Mouse (Mus musculus): ENCODE results near the gene Clcn2. TPM values are rescaled to one million over a fixed set of nuclear protein-coding genes. Genes with fewer than 3 reads are reported as not detected.

Gene Clcn2
- polyA plus RNA-seq, 1 experiment = 4.4 TPM

DNA sequence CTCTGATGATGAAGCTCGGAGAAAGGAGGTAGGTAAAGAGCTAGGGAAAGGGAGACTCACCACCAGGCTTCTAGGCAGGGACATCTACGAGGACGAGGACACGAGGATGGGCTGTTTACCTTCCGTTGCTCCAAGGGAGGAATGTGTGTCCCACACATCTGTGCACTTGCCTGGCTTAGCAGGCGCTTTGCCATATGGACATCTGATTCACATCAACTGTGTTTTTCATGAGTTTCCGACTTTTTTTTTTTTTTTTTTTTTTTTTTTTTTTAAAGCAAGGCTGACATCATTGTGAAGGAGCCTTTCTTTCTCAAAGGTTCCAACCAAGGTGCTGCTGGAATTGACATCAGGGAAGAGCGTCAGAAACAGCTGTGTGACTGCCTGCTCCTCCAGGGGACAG lies 33.0 kb upstream of the Clcn2 start:
- Histone ChIP-seq H3K79me2 (ENCODE audit: control insufficient read depth, insufficient read depth) (no peaks in the 10 kb centered on the region), H3ac (ENCODE audit: control insufficient read depth, insufficient read length) (no peak overlapping the region), H3K4me3 (no peak overlapping the region), H3K27me3 (ENCODE audit: control insufficient read depth, insufficient read depth, insufficient read length) (peaks cover 7% of the 10 kb centered on the region), H3K36me3 (ENCODE audit: control insufficient read depth, insufficient read depth) (no peaks in the 10 kb centered on the region), H3K4me2 (ENCODE audit: low read depth) (no peak overlapping the region)
- TF ChIP-seq MAX (IDR thresholded peaks at IDR 0.05; ENCODE audit: low read depth) = no peak
- TF ChIP-seq POLR2AphosphoS2 (IDR thresholded peaks at IDR 0.05; ENCODE audit: insufficient read length, low read depth) = no peak
- no peak for TF ChIP-seq SRF (IDR thresholded peaks at IDR 0.05; ENCODE audit: control insufficient read depth, insufficient read length, low read depth)
- TF ChIP-seq E2F4 (IDR thresholded peaks at IDR 0.05; ENCODE audit: insufficient read depth) = no peak
- TF ChIP-seq MYOD1 (IDR thresholded peaks at IDR 0.05; ENCODE audit: control insufficient read depth in 1 of 3, insufficient read length in 2 of 3, low read depth in 2 of 3) = no peak
- TF ChIP-seq CEBPB (IDR thresholded peaks at IDR 0.05; ENCODE audit: insufficient read depth, poor library complexity, severe bottlenecking) = no peak
- no peak for TF ChIP-seq REST (IDR thresholded peaks at IDR 0.05; ENCODE audit: insufficient read depth, insufficient read length)
- TF ChIP-seq POLR2A (IDR thresholded peaks at IDR 0.05; ENCODE audit: insufficient read length, low read depth) = no peak
- no peak for TF ChIP-seq MYOG (IDR thresholded peaks at IDR 0.05; ENCODE audit: control insufficient read depth in 1 of 3, insufficient read depth in 1 of 3, insufficient read length in 2 of 3, low read depth in 2 of 3)
- TF ChIP-seq USF1 (IDR thresholded peaks at IDR 0.05; ENCODE audit: low read depth) = no peak
- TF ChIP-seq TCF12 (IDR thresholded peaks at IDR 0.05; ENCODE audit: insufficient read depth, poor library complexity, severe bottlenecking) = no peak
- no peak for TF ChIP-seq TCF3 (IDR thresholded peaks at IDR 0.05; ENCODE audit: insufficient read length, low read depth)

DNA sequence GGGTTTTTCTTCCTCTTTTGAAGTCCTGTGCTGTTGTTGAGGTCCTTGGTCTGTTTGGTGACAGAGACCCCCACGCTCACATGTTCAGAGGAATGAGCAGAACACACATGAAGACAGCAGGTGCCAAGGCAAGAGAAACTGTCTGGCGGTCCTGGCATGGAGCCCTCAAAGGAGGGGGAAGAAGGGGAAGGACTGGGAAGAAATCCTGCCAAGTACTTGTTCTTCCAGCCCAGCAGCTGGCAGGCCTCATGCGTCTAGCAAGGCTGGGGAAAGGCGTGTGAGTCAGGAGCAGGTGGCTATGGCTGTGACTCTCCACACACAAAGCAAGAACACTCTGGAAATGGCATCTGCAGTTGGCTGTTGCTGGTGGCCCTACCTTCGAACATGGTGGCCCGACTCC lies 29.1 kb upstream of the Clcn2 start:
- TF ChIP-seq TCF3 (IDR thresholded peaks at IDR 0.05; ENCODE audit: insufficient read length, low read depth) (peak; percentile 70), POLR2AphosphoS2 (IDR thresholded peaks at IDR 0.05; ENCODE audit: insufficient read length, low read depth) (no peak), E2F4 (IDR thresholded peaks at IDR 0.05; ENCODE audit: insufficient read depth) (no peak), SRF (IDR thresholded peaks at IDR 0.05; ENCODE audit: control insufficient read depth, insufficient read length, low read depth) (no peak), REST (IDR thresholded peaks at IDR 0.05; ENCODE audit: insufficient read depth, insufficient read length) (no peak), POLR2A (IDR thresholded peaks at IDR 0.05; ENCODE audit: insufficient read length, low read depth) (no peak), CEBPB (IDR thresholded peaks at IDR 0.05; ENCODE audit: insufficient read depth, poor library complexity, severe bottlenecking) (no peak), MAX (IDR thresholded peaks at IDR 0.05; ENCODE audit: low read depth) (peak; percentile 25), MYOG (IDR thresholded peaks at IDR 0.05; ENCODE audit: control insufficient read depth in 1 of 3, insufficient read depth in 1 of 3, insufficient read length in 2 of 3, low read depth in 2 of 3) (peak; percentile 94 to 98 (median 96)), MYOD1 (IDR thresholded peaks at IDR 0.05; ENCODE audit: control insufficient read depth in 1 of 3, insufficient read length in 2 of 3, low read depth in 2 of 3) (peak; percentile 54 to 97 (median 96)), USF1 (IDR thresholded peaks at IDR 0.05; ENCODE audit: low read depth) (no peak), TCF12 (IDR thresholded peaks at IDR 0.05; ENCODE audit: insufficient read depth, poor library complexity, severe bottlenecking) (peak; percentile 87)
- Histone ChIP-seq H3K4me2 (ENCODE audit: low read depth) (peak overlapping the region; percentile 54), H3ac (ENCODE audit: control insufficient read depth, insufficient read length) (no peak overlapping the region), H3K79me2 (ENCODE audit: control insufficient read depth, insufficient read depth) (no peaks in the 10 kb centered on the region), H3K27me3 (ENCODE audit: control insufficient read depth, insufficient read depth, insufficient read length) (peaks cover 7% of the 10 kb centered on the region), H3K36me3 (ENCODE audit: control insufficient read depth, insufficient read depth) (no peaks in the 10 kb centered on the region), H3K4me3 (no peak overlapping the region)

GRCm38 (mm10) chr16:20739845-20740244 lies 22.3 kb upstream of the Clcn2 start:
- Histone ChIP-seq H3ac (ENCODE audit: control insufficient read depth, insufficient read length) (no peak overlapping the region), H3K4me2 (ENCODE audit: low read depth) (no peak overlapping the region), H3K79me2 (ENCODE audit: control insufficient read depth, insufficient read depth) (no peaks in the 10 kb centered on the region), H3K4me3 (no peak overlapping the region), H3K27me3 (ENCODE audit: control insufficient read depth, insufficient read depth, insufficient read length) (no peaks in the 10 kb centered on the region), H3K36me3 (ENCODE audit: control insufficient read depth, insufficient read depth) (no peaks in the 10 kb centered on the region)
- TF ChIP-seq SRF (IDR thresholded peaks at IDR 0.05; ENCODE audit: control insufficient read depth, insufficient read length, low read depth) = no peak
- no peak for TF ChIP-seq REST (IDR thresholded peaks at IDR 0.05; ENCODE audit: insufficient read depth, insufficient read length)
- no peak for TF ChIP-seq POLR2AphosphoS2 (IDR thresholded peaks at IDR 0.05; ENCODE audit: insufficient read length, low read depth)
- TF ChIP-seq E2F4 (IDR thresholded peaks at IDR 0.05; ENCODE audit: insufficient read depth) = no peak
- TF ChIP-seq CEBPB (IDR thresholded peaks at IDR 0.05; ENCODE audit: insufficient read depth, poor library complexity, severe bottlenecking) = no peak
- TF ChIP-seq USF1 (IDR thresholded peaks at IDR 0.05; ENCODE audit: low read depth) = no peak
- no peak for TF ChIP-seq MYOD1 (IDR thresholded peaks at IDR 0.05; ENCODE audit: control insufficient read depth in 1 of 3, insufficient read length in 2 of 3, low read depth in 2 of 3)
- no peak for TF ChIP-seq MYOG (IDR thresholded peaks at IDR 0.05; ENCODE audit: control insufficient read depth in 1 of 3, insufficient read depth in 1 of 3, insufficient read length in 2 of 3, low read depth in 2 of 3)
- TF ChIP-seq POLR2A (IDR thresholded peaks at IDR 0.05; ENCODE audit: insufficient read length, low read depth) = no peak
- no peak for TF ChIP-seq MAX (IDR thresholded peaks at IDR 0.05; ENCODE audit: low read depth)
- TF ChIP-seq TCF12 (IDR thresholded peaks at IDR 0.05; ENCODE audit: insufficient read depth, poor library complexity, severe bottlenecking) = no peak
- TF ChIP-seq TCF3 (IDR thresholded peaks at IDR 0.05; ENCODE audit: insufficient read length, low read depth) = no peak

DNA sequence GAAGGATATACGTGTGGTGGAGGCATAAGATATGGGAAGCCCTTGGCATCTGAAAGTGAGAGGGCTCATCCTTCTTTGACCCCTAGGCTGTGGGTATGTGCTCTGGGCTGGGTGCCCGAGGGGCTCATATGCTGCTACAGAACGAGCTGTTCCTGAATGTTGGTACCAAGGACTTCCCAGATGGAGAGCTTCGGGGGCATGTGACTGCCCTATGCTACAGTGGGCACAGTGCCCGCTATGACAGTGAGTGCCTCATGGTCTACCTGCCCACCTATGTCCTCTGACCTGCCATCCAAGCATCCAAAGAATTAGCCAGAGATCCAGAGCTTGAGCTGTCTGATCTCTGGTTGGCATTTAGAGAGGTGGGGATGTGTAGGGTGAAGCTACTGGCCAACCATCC lies 19.3 kb upstream of the Clcn2 start:
- no peak overlapping the region for H3ac ChIP-seq (ENCODE audit: control insufficient read depth, insufficient read length)
- H3K79me2 ChIP-seq (ENCODE audit: control insufficient read depth, insufficient read depth) = no peaks in the 10 kb centered on the region
- H3K27me3 ChIP-seq (ENCODE audit: control insufficient read depth, insufficient read depth, insufficient read length) = no peaks in the 10 kb centered on the region
- H3K36me3 ChIP-seq (ENCODE audit: control insufficient read depth, insufficient read depth) = no peaks in the 10 kb centered on the region
- no peak overlapping the region for H3K4me2 ChIP-seq (ENCODE audit: low read depth)
- no peak overlapping the region for H3K4me3 ChIP-seq
- TF ChIP-seq CEBPB (IDR thresholded peaks at IDR 0.05; ENCODE audit: insufficient read depth, poor library complexity, severe bottlenecking) = no peak
- no peak for TF ChIP-seq POLR2A (IDR thresholded peaks at IDR 0.05; ENCODE audit: insufficient read length, low read depth)
- no peak for TF ChIP-seq SRF (IDR thresholded peaks at IDR 0.05; ENCODE audit: control insufficient read depth, insufficient read length, low read depth)
- TF ChIP-seq TCF12 (IDR thresholded peaks at IDR 0.05; ENCODE audit: insufficient read depth, poor library complexity, severe bottlenecking) = no peak
- no peak for TF ChIP-seq TCF3 (IDR thresholded peaks at IDR 0.05; ENCODE audit: insufficient read length, low read depth)
- no peak for TF ChIP-seq POLR2AphosphoS2 (IDR thresholded peaks at IDR 0.05; ENCODE audit: insufficient read length, low read depth)
- no peak for TF ChIP-seq REST (IDR thresholded peaks at IDR 0.05; ENCODE audit: insufficient read depth, insufficient read length)
- TF ChIP-seq MYOD1 (IDR thresholded peaks at IDR 0.05; ENCODE audit: control insufficient read depth in 1 of 3, insufficient read length in 2 of 3, low read depth in 2 of 3) = no peak
- no peak for TF ChIP-seq MYOG (IDR thresholded peaks at IDR 0.05; ENCODE audit: control insufficient read depth in 1 of 3, insufficient read depth in 1 of 3, insufficient read length in 2 of 3, low read depth in 2 of 3)
- TF ChIP-seq MAX (IDR thresholded peaks at IDR 0.05; ENCODE audit: low read depth) = no peak
- no peak for TF ChIP-seq USF1 (IDR thresholded peaks at IDR 0.05; ENCODE audit: low read depth)
- TF ChIP-seq E2F4 (IDR thresholded peaks at IDR 0.05; ENCODE audit: insufficient read depth) = no peak
